Mouse (Mus musculus) left cerebral cortex, postnatal 4 days (tissue): Measurements from ENCODE around the gene Akap8. TPM values are rescaled to one million over a fixed set of nuclear protein-coding genes. Genes with fewer than 3 reads are reported as not detected.

Source experiments
- DNase-seq: peaks from one replicate; pipeline ENCODE4 v3.0.0-alpha.2; 2022
- intact Hi-C: fragments of 180-260 bp; cut with DNase I; formaldehyde crosslinking; loops from one replicate; pipeline ENCODE4 v1.15.1; 2025
- total RNA-seq, 2 experiments: library from RNA; stranded (reverse); gene quantifications; 2 replicates each; pipeline ENCODE4 v1.2.3; 2021

The Akap8 gene
- total RNA-seq, result 100 to 1,000 TPM; 111 to 123 TPM

DNA sequence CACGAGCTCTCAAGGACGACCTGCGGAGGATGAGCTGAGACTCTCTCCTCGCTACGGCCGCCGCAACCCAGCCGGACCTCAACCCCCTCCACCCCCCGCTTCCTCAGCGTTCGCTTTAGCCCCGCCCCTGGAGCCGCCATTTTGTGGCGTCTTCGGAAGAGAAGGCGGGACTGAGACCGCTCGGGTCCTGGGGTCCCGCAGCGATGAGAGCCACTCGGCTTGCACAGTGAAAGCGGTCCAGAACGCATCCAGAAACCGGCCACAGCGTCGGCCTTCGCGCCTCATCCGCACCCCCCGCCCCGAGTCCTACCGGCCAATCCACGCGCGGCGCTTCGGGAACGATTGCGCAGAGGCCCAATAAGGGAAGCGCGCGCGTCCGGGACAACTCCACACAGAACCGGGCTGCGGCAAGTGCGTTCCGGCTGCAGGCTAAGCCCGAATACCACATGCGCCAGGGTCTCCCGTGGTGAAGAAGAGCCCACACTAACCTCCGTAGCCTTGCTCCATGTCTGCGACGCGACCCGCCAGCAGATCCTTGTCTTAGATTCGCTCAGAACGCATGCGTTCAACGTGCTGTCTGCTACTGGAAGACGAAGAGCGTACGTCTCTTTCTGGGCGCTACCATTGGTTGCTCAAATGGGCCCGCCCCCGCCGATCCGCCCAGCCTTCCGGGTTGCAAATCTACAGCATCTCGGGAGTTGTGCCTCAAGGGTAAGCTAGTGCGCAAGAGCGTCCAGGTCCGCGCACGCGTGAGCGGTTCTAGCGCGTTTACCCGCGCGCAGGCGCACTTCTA is at the start of gene Akap8:
Gene Akap8, minus strand, starts transcription at position 642 of the 793 bp plus-strand sequence.
- peak; percentile 98 for DNase-seq
- intact Hi-C loops, result no loop called here

DNA sequence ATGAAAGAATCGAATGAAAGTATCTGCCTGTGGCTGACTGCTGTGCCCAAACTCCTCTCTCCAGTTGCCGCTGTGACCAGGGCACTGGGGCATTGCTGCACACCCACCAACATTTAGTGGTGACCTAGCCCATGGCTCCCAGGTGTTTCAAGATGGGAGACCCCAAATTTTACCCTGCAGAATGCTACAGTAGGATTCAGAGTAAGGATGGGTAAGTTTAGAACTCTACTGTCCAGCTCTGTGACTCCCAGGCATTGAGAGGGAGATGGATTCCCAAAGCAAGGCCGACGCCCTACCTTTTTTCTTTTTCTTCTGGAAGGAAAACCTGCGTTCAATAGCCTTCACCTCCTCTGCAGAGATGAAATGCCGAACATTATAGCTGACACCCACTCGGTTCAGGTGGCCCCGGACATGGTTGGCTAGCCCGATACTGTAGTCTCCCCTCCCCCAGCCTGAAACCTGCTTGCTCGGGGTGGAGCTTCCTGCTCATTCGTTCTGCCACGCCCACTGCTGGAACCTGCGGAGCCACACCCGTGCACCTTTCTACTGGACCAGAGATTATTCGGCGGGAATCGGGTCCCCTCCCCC is 48.0 kb upstream of the Akap8 start:
- intact Hi-C loops, result no loop called here
- no peak for DNase-seq

DNA sequence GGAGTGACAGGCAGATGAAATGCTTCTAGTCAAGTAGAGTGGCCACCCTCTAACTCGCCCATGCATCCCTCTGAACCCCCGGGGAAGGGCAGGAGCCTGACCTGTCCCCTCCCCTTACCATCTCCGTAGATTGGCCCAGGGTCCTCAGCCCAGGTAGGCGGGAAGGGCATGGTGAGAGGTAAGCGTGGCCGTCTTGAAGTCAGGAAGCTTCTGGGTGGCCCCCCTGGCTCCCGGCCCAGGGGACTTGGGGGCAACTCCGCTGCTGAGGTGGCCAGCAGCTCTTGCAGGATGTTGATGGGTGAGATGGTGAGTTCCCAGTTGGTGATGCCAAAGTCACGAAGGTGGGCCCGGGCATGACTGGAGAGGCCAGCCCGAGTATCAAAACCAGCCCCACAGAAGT is 46.7 kb upstream of the Akap8 start:
- DNase-seq, result no peak
- intact Hi-C loops, result no loop called here

DNA sequence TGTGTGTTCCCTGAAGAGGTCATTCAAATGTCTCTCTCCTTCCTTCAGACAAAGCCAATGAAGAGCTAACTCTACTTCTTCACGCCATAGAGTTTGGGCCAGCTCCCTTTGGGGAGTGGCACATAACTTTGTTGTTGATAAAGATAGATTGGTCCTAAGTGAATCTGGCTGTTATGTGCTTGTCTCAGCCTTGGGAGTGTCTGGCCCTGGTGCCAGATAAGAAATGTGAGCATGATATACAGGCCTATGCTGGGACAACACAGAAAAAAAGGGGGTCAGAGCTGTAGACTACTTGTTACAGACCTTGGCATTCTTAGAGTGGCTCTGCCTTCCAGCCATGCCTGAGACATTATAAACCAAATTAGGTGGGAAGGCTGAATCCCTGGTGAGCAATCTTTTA is 44.3 kb upstream of the Akap8 start:
- DNase-seq, result no peak
- intact Hi-C loops, result no loop called here

DNA sequence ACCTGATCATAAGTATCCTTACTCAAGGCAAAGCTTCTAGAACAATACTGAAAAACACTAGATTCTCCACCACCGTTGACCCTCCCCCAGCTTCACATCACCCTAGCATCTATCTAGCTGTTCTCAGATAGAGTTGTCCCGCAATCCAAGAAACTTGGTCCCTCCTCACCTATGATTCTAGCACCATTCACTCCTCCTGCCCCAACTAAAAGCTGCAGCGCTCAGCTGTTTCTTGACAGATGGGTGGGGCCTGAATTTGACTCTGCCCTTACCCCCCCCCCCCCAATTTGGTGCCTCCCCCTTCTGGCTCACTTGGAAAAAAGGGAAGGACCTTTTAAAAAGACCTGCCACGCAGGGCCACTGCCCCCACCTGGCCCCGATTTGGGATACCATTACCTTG is 43.8 kb upstream of the Akap8 start:
- DNase-seq, result no peak
- intact Hi-C loops, result no loop called here

DNA sequence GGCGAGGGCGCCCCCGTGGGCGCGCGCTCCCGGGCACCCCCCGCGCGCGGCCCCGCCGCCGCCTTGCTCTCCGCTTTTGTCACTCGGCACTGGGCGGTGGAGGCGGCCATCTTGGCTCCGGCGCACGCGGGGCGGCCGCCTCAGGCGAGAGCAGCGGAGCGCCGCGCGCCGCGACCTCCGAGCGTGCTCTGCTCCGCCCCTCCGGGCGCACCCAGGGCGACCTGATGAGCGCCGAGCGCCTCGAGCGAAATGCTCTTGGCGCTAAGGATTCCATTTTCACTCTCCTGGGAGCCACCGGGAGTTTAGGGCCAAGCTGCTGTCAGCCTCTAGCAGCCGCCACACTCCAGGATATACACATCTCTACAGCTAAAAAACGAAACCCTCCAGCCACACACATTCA is 43.3 kb upstream of the Akap8 start:
- intact Hi-C loops, result no loop called here
- DNase-seq, result peak; percentile 92

DNA sequence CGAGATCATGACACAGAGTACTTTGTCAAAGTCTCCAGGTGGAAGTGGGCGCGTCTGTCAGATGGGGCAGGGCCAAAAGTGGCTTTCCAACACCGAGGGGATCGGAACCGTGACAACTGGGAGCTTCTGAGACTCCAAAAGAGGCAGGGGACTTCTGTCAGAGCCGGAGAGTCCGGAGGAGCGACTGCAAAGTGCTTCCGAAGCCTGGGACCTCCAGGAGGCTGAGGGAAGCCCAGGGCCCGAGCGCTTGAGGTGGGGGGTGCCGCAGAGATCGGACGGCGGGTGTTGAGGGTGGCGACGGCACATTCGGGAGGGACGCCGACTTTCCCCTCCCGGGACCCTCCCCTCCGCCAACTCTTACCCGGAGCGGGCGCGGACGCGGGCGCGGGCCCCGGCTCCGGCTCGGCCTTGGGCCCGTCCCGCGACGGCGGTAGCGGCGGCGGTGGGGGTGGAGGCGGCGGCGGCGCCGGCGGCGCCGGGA is 42.8 kb upstream of the Akap8 start:
- DNase-seq, result no peak
- intact Hi-C loops, result loop anchor here (2.0 kb wide), 1 partner anchor 19 kb away; no protein-coding TSS in a partner anchor

DNA sequence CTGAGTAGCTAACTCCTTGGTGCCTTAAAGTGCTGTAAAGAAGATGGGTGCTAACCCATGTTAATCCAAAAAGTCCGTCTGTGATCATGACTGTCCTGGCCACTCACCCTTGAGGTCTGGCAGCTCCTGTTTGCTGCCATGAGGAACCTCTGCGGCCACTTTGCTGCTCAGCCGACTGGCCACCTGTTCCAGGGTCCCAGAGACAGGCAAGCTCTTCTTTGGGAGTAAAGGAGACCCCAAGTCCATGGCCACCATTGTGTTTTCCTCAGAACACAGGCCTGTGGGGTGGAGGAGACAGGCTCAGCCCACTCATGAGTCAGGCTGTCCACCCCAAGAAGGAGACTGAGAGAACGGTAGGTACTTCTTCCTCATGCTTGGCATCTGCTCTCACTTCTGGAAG is 41.6 kb upstream of the Akap8 start:
- intact Hi-C loops, result loop anchor here (2.0 kb wide), 1 partner anchor 20 kb away; no protein-coding TSS in a partner anchor
- DNase-seq, result no peak

DNA sequence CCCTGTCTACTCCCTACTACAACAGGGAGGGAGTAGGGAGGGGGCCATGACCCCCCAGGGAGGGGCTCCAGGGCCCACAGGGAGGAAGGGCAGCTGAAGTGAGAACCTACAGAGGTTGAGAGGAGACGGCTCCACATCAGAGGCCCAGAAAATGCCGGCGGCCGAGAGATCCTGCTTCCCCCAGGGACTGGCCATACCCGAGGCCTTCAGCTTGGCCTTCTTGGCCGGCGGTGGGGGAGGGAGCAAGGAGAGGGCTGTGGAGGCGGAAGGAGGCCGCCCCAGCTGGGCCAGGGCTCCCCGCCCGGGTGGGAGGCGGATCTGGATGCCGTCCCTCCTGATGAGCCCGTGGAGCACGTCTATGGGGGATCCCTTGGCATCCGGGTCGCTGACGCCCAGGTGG is 38.9 kb upstream of the Akap8 start:
- intact Hi-C loops, result no loop called here
- no peak for DNase-seq

DNA sequence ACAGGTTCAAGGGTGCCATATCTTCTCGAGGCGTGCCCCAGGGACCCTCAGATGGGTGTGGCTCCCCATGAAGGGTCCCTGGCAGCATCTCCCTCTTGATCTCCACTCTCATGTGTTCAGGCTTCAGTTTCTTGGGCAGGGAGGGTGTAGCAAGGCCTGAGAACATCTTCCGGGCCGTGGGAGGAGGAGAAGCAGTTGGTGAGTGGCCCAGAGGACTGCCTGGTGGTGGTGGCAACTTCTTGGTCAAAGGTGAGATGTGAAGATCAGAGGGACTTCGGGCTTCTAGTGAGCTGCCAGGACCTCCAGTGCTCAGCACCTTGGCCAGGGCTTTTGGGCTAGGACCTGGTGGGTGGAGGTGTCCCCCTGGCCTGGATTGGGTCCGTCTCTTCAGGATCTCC is 37.9 kb upstream of the Akap8 start:
- no peak for DNase-seq
- intact Hi-C loops, result no loop called here

DNA sequence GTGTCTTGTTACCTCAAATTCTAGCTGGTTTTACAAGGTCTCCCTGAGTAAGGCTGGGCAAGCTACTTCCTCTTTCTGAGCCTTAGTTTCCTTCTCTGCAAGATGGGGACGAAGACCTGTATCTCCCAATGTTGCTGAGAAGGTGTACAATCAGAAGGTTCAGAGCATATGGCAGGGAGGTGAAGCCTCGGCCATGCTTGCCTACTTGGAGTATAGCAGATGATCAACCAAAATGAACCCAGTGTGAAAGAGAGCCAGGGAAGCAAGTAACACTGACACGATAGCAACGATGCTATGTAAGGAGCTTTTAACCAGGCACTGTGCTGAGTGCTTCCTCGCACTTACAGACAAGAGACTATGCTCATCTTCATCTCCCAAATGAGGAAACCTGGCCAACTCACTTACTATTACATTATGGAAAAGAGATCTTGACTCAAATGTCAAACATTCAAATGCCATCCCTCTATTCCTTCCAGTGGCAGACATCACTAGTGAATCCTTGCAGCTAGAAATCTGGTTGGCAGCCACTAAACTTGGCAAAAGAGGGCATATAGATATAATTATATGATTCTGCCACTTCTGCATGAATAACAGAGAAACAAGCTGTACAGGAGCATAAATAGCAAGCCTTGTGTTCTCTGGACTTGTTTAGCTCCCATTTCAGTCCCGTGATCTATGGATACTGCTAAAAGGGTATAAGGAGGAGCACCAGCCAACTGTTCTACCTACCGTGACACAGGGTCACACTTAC is 37.3 kb upstream of the Akap8 start:
- DNase-seq, result no peak
- intact Hi-C loops, result no loop called here

DNA sequence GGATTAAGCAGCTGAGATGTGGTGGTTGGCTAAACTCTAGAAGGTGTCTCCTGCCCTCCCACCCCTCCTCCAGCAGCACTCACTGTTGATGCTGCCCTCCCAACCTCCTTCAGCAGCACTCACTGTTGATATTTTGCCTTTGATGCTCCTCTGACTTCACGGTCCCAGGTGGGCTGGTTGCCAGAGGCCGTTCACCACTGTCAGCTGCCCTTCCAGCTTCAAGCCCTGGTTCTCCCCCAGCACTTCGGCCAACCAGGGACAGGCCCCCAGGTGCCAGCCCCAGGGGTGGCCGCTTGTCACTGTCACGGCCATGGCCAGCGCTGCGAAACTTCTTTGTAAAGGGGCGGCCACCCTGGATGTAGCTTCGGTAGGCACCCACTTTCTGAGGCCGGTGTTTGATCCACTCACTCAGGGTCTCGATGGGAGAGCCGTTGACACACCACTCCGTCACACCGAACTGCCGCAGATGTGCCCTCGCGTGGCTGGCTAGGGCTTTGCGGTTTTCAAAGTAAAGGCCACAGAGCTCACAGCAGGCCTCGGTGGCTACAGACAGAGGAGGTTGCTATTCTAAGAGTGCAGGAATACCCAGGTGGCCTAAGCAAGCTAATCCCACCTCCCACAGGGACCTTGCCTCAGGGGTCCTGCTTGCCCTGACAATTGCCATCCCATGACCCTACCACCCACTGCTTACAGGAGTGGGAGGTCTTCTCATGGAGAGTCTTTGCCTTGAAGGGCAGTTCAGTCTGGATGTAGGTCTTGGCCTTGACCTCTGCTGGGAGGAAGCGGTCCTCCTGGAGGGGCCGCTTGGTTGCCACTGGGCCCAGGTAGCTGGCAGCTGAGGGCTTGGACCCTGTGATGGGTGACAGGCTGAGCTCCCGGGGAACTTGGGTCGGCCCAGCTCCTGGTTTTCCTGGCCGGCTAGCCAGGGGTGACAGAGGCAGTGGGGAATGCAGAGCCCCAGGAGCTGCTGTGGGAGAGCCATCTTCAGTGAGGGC is 36.0 kb upstream of the Akap8 start:
- intact Hi-C loops, result no loop called here

DNA sequence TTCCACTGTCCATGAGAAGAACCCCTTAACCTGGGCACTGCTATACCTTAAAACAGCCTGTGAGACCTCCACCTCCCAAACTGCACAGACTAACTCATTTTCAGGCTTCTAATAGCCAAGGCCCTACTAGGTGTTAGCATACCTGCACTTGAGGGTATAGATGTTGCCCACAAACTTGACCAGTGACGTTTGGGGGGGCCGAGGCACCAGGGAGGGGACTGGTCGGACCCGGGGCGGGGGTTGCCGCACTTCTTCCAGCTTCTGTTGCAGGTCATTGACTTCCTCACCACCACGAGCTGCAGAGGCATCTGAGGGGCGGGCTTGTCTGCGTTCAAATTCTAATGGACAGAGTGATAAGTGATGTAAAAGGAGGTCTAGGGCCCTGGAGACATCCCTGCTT is 35.2 kb upstream of the Akap8 start:
- intact Hi-C loops, result no loop called here
- DNase-seq, result no peak

More for the DNA sequence above, 36.0 kb upstream of the Akap8 start:
- DNase-seq, result no peak

DNA sequence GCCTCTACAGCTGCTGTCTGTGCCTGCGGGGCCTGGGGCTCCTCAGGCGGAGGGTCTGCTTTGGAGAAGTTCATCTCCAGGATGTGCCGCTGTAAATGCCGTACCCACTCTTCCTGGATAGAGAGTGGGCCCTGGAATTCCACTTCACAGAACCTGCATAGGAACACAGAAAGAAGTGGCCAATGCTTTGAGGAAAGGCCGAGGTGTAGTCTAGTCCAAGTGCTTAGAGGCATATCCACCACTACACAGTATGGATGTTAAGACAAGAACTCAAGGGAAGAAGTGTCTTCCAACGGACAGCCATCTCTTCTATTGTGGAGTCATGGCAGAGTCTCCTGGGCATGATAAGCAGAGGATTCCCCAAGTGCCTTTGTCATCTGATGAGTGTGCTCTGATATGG is 34.0 kb upstream of the Akap8 start:
- intact Hi-C loops, result no loop called here
- DNase-seq, result no peak

DNA sequence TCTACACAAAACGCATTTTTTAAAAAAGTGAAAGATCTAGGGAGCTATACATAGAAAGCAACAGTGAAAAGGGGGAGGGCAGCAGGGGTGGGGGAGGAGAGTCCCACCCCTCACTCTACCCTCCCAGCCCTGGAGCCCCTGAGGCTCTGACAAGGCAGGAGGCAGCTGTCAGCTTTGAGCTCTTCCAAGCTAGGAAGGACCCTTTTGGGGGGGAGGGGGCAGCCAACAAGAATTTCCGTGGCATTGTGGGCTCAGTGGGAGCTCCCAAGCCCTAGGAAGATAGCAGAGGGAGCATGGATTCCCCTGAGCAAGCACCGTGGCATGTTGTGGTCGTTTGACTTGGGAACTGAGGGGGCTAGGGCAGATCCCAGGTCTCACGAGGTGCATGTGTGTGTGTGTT is 33.2 kb upstream of the Akap8 start:
- DNase-seq, result peak; percentile 37
- intact Hi-C loops, result no loop called here

DNA sequence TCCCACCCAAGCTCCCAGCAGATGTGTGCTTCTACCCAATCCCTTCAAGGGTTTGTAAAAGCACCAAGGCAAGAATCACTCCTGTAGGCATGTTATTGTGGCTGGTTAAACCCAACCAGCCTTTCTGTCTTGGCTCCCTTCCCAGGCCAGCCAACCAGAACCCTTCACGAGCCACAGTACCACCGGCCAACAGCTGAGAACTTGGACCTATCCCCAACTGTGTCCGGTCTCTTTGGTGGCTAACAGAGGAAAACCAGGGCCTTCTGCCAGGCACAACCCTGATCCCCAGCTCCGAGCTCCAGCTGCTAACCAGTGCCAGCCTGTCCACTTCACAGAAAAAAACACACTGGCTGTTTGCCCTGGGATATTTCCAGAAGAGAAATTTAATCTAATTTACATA is 32.7 kb upstream of the Akap8 start:
- DNase-seq, result peak; percentile 94
- intact Hi-C loops, result no loop called here

DNA sequence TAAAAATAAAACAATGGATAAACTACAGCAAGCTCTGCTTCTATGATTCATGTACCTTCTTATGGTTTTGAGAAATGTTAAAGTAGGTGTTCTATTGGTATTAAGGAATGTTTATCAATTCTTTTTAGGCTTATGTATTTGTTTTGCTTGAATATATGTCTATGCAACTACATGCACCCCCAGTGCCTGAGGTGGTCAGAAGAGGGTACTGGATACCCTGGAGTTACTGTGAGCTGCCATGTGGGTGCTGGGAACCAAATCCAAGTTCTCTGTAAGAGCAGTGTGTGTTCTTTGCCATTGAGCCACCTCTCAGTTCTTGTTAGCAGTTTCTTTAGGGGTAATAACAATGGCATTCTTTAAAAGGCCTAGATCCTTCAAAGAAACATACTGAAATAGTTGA is 30.7 kb upstream of the Akap8 start:
- intact Hi-C loops, result no loop called here
- no peak for DNase-seq

DNA sequence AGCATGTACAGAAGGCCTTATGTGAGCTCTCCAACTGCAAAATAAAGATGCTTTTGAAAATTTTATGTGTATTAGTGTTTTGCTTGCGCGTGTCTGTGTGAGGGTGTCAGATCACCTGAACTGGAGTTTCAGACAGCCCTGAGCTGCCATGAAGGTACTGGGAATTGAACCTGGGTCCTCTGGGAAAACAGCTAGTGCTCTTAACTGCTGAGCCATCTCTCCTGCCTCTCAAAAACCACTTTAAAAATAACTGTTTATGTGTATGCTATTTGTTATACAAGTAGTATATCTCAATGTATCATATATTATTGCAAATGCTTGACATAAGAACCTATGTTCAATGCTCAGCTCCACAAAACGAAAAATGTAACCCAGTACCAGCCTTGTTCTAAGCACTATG is 30.2 kb upstream of the Akap8 start:
- intact Hi-C loops, result no loop called here
- DNase-seq, result no peak

DNA sequence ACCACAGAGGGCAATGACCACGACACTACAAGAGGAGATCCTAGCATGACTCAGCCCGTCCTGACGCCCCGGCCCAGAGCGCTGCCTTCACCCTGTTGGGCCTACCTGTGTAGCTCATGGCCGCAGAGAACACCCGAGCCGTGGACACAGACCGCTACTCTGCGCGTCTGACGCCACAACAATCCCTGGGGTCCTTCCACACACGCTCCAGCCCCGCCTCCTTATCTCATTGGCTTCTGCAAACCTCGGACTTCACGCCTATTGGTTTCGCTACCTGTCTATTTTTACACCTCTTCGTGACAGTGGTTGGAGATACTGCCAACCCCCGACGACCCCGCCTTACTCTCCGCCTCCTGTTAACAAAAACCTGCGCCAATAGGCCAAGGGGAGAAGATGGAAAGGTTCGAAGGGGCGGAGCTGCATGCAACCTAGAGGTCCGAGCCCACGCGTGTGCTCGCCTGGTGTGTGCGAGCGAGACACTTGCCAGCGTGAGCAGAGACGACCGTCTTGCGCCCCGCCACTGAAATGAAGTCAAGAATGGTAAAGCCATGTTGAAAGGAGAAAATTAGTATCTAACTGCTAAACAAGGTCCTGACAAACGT is 29.4 kb upstream of the Akap8 start, which contains the start of gene Akap8l:
Gene Akap8l, minus strand, starts transcription at position 226 of the 602 bp plus-strand sequence.
- intact Hi-C loops, result no loop called here
- DNase-seq, result peak; percentile 96

DNA sequence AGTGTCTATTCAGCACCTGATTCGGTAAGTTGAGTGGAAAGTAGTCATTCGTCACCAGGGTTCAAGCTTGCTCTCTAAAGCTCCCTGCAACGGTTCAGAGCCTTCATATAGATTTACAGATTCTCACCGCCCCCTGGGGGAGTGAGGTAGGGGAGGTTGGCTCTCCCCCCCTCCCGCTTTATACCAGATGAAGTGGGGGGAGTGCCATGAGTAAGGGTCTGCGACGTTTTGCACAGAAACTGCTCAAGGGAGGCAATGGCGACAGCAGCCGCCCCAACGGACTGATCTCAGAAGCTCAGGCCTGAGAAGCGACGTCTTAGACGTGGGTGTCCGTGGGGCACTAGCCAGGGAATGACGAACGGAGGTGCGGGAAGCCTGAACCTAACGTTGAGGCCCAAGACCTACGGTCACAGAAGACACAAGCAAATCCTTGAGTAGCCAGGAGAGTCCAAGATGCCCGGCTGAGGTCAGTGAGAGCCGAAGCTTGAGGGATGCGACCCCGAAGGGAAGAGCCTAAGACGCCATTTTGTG is 28.9 kb upstream of the Akap8 start:
- intact Hi-C loops, result loop anchor here (5.0 kb wide), 2 partner anchors 82 to 142 kb away; no protein-coding TSS in a partner anchor

More for the DNA sequence above, 28.9 kb upstream of the Akap8 start:
- DNase-seq, result no peak
